Mouse (Mus musculus) heart, embryonic 11.5 days (tissue): ENCODE results near the gene Olfr248. TPM values are rescaled to one million over a fixed set of nuclear protein-coding genes. Genes with fewer than 3 reads are reported as not detected.
"Not testable (repeated sequence)": the region's sequence is repeated elsewhere in the genome, so short reads cannot be mapped to it uniquely, and the experiment has no call there.

Experiments
- ATAC-seq: fragments of 200-750 bp; cut with Nextera tagmentation; replicated peaks from 2 replicates; pipeline ENCODE4 v1.8.0; 2017; ENCODE audit warnings: moderate library complexity; ENCODE audit not compliant: insufficient number of reproducible peaks, low FRiP score, low TSS enrichment
- H3K27ac ChIP-seq: fragments of 300-500 bp; sonication (generic); 2 replicates; pipeline ENCODE4 v1.5.1; 2014; ENCODE audit warnings: mild to moderate bottlenecking, low read depth, low read length
- H3K27me3 ChIP-seq: fragments of 300-500 bp; sonication (generic); 2 replicates; pipeline ENCODE4 v1.6.1; 2014; ENCODE audit warnings: mild to moderate bottlenecking, low read length, mixed read lengths; ENCODE audit not compliant: control insufficient read depth, insufficient read depth
- H3K36me3 ChIP-seq: fragments of 300-500 bp; sonication (generic); 2 replicates; pipeline ENCODE4 v1.6.1; 2014; ENCODE audit warnings: mild to moderate bottlenecking, low read length, moderate library complexity, mixed read lengths; ENCODE audit not compliant: control insufficient read depth, insufficient read depth
- H3K4me1 ChIP-seq: fragments of 300-500 bp; sonication (generic); 2 replicates; pipeline ENCODE4 v1.6.1; 2014; ENCODE audit warnings: low read length; ENCODE audit not compliant: control insufficient read depth, insufficient read depth
- H3K4me2 ChIP-seq: fragments of 300-500 bp; sonication (generic); 2 replicates; pipeline ENCODE4 v1.6.1; 2014; ENCODE audit warnings: mild to moderate bottlenecking, moderate library complexity
- H3K4me3 ChIP-seq: fragments of 300-500 bp; sonication (generic); 2 replicates; pipeline ENCODE4 v1.5.1; 2014; ENCODE audit warnings: low read depth, low read length
- H3K9ac ChIP-seq: fragments of 300-500 bp; sonication (generic); 2 replicates; pipeline ENCODE4 v1.6.1; 2014; ENCODE audit warnings: mild to moderate bottlenecking, low read depth, low read length, moderate library complexity
- H3K9me3 ChIP-seq: fragments of 300-500 bp; sonication (generic); replicated peaks from 2 replicates; pipeline ENCODE4 v1.6.1; 2016; ENCODE audit warnings: low read length; ENCODE audit not compliant: control insufficient read depth
- WGBS: fragments of 180-500 bp; shearing (Covaris S2); extraction: QIAGEN DNeasy Blood & Tissue Kit; methylation state at CpG from one replicate; pipeline ENCODE4 v1.1.7; 2014; ENCODE audit not compliant: insufficient replicate concordance; 5-methylcytosine and 5-hydroxymethylcytosine counted together
- polyA plus RNA-seq: library from polyadenylated mRNA; unstranded; fragments of >200 nt; fragmentation: Nextera tagmentation; extraction: Ambion mirVana; gene quantifications from 2 replicates; pipeline ENCODE4 v1.2.1, GENCODE M21; 2014

The Olfr248 gene
- polyA plus RNA-seq = not detected in 2 replicates

DNA sequence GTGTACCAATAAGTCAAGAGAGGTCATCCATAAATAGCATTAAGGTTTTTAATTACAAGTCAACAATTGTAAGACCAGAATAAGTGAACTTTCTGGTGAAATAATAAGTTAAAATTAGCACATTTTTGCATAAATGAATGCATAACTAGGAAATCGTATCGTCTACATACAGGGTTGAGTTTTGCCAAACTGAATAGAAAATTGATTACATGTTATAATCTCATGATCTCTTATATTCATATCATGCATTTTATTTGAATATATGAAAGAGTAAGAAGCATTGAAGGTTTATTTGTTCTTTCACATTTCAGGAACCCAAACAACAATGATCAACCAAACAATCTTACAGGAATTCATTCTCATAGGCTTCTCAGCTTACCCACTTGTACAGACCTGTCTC lies at the start of gene Olfr248:
Gene Olfr248 (plus strand): TSS at position 301 of the 400 bp plus-strand sequence.
- no peaks in the 10 kb centered on the region for H3K36me3 ChIP-seq
- no peak within 1 kb of the TSS for H3K4me2 ChIP-seq
- no peaks in the 10 kb centered on the region for H3K4me1 ChIP-seq
- H3K27me3 ChIP-seq = no peaks in the 10 kb centered on the region
- no peak for ATAC-seq
- no peak within 1 kb of the TSS for H3K4me3 ChIP-seq
- H3K9me3 ChIP-seq = no peaks in the 10 kb centered on the region
- no peak within 1 kb of the TSS for H3K27ac ChIP-seq
- no peak within 1 kb of the TSS for H3K9ac ChIP-seq
- WGBS = 87% methylated on average over 2 of the region's 2 CpGs

DNA sequence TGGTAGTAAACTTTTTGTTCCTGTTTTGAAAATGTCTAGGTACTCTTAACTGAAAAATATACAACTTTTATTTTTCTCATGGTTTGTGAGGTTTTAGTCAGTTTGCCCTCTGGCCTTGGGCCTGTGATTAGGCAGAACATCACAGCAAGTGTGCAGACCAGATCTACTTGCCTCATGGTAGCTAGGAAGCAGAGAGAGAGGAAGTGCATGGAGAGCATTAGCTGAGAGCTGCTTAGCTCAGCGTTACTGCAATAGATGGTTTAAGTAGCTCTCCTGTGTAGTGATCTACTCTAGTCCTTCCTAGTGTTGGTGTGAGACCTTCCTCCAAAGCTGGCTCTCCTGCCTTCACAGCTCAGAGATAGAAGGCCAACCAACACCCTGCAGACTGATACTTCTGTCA lies 37.2 kb upstream of the Olfr248 start:
- not testable (repeated sequence) for H3K4me2 ChIP-seq, H3K27ac ChIP-seq, H3K4me3 ChIP-seq, H3K9ac ChIP-seq, ATAC-seq, H3K36me3 ChIP-seq, H3K27me3 ChIP-seq, H3K9me3 ChIP-seq, H3K4me1 ChIP-seq
- 70% methylated on average over 1 of the region's 1 CpGs for WGBS

DNA sequence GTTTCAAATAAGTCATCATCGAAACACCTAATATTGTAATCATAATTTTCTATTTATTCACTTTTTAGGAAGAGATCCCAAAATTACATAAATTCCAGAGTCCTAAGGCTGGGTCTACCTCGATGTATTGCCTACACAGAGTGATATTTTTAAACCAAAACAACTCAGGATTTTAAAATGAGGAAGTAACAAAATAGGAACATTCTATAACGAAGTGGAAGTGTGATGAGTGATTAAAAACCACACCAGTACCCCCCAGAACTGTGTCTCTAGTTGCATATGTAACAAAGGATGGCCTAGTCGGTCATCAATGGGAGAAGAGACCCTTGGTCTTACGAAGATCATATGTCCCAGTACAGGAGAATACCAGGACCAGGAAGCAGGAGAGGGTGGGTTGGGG lies 36.2 kb upstream of the Olfr248 start:
- no peak for ATAC-seq
- Histone ChIP-seq H3K27me3 (no peaks in the 10 kb centered on the region), H3K9me3 (no peaks in the 10 kb centered on the region), H3K9ac (no peak overlapping the region), H3K36me3 (no peaks in the 10 kb centered on the region), H3K4me3 (no peak overlapping the region), H3K4me2 (no peak overlapping the region), H3K4me1 (no peaks in the 10 kb centered on the region), H3K27ac (no peak overlapping the region)
- 67% methylated on average over 5 of the region's 5 CpGs for WGBS

DNA sequence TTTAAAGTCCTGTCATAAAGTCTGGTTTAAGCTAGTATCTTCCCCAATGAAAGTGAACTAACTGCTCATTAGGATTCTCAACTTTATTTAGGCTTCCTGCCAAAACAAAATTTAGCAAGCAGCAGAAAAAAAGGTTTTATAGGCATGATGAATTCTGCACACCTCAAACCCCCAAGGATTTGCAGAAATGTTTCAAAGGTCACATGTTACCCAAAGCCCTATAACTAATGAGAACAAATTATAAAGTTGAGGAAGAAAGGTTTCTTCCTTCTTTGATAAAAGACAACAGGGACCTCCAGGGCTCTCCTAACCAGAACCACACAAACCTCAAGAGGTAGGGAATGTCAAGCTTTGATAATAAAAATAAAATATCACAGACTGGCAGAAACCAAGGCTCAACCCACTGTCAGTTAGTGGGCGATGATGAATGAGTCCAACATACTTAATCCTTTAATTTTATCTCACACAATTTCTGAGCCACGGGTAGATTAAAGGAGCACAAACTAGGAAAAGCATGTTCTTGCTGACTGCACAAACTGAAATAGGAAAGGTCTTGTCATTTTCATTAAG lies 25.9 kb upstream of the Olfr248 start, which contains the start of gene Olfr417:
Gene Olfr417 (plus strand): TSS at position 241 of the 570 bp plus-strand sequence.
- no peaks in the 10 kb centered on the region for H3K27me3 ChIP-seq
- no peak within 1 kb of the TSS for H3K4me3 ChIP-seq
- no peaks in the 10 kb centered on the region for H3K9me3 ChIP-seq
- WGBS = 60% methylated on average over 2 of the region's 2 CpGs
- H3K4me2 ChIP-seq = no peak within 1 kb of the TSS
- H3K36me3 ChIP-seq = no peaks in the 10 kb centered on the region
- H3K4me1 ChIP-seq = no peaks in the 10 kb centered on the region
- no peak within 1 kb of the TSS for H3K9ac ChIP-seq
- no peak for ATAC-seq
- H3K27ac ChIP-seq = no peak within 1 kb of the TSS

DNA sequence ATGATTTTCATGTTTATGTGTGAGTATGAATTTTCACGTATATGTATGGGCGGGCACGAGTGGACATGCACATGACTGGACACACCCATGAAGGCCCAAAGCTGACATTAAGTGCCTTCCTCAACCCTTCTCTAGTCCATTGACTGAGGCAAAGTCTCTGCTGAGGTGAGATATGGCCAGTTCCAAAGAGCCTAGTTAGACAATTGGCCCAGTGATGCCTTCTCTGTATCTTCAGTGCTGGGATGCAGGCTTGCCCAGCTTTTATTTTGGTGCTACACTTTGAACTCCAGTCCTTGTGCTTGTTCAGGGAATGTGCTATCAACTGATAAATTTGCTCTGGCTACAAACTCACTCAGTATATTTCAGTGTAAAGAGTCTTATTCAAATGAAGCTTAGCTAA lies 17.0 kb upstream of the Olfr248 start:
- H3K4me1 ChIP-seq = no peaks in the 10 kb centered on the region
- WGBS = 93% methylated on average over 3 of the region's 3 CpGs
- H3K4me2 ChIP-seq = no peak overlapping the region
- H3K9me3 ChIP-seq = no peaks in the 10 kb centered on the region
- no peak overlapping the region for H3K9ac ChIP-seq
- H3K27ac ChIP-seq = no peak overlapping the region
- ATAC-seq = no peak
- H3K27me3 ChIP-seq = no peaks in the 10 kb centered on the region
- H3K36me3 ChIP-seq = no peaks in the 10 kb centered on the region
- H3K4me3 ChIP-seq = no peak overlapping the region

DNA sequence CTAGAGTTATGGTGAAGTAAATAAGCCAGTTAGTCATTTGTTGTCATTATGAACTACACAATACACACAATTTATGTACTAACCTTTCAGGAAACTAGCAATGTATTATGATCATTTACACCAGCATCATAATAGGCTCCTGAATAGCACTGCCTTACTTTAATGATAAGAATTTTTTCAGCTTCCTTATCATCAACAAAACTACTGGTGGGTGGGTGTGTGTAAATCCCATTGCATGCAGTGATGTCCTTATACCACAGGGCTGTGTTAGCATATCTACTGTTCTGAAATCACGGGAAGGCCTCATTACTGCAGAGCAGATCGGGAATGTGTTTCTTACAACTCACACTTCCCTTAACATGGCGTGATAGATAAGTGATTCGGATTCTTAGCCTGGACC lies 32.1 kb downstream of the Olfr248 start:
- Histone ChIP-seq H3K27me3 (no peaks in the 10 kb centered on the region), H3K4me1 (no peaks in the 10 kb centered on the region), H3K4me3 (no peak overlapping the region), H3K4me2 (no peak overlapping the region), H3K36me3 (no peaks in the 10 kb centered on the region), H3K9ac (no peak overlapping the region), H3K27ac (no peak overlapping the region), H3K9me3 (no peaks in the 10 kb centered on the region)
- 48% methylated on average over 4 of the region's 4 CpGs for WGBS
- no peak for ATAC-seq

DNA sequence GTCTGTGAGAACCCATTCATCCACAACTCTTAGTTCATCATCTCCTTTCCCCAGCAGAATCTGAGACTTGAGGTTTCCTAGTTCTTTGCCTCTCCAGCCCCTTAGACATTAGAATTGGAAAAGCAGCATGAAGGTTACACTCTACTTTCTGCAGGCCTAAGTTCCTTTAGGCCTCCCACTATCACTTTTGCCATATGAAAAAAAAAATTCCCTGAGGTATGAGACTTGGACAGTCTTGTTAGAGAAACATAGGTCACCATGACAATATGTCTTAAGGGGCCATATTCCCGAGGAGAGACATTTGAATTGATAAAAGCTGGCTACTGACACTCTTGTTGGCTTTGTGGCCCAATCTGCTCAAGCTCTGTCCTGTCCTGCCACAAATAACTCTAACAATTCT lies 32.9 kb downstream of the Olfr248 start, which contains the start of gene Olfr414:
Gene Olfr414 (plus strand): TSS at position 301 of the 400 bp plus-strand sequence.
- Histone ChIP-seq H3K9ac (no peak within 1 kb of the TSS), H3K9me3 (no peaks in the 10 kb centered on the region), H3K4me1 (no peaks in the 10 kb centered on the region), H3K36me3 (no peaks in the 10 kb centered on the region), H3K27ac (no peak within 1 kb of the TSS), H3K4me2 (no peak within 1 kb of the TSS), H3K27me3 (no peaks in the 10 kb centered on the region), H3K4me3 (no peak within 1 kb of the TSS)
- WGBS = 52% methylated on average over 1 of the region's 1 CpGs
- no peak for ATAC-seq

DNA sequence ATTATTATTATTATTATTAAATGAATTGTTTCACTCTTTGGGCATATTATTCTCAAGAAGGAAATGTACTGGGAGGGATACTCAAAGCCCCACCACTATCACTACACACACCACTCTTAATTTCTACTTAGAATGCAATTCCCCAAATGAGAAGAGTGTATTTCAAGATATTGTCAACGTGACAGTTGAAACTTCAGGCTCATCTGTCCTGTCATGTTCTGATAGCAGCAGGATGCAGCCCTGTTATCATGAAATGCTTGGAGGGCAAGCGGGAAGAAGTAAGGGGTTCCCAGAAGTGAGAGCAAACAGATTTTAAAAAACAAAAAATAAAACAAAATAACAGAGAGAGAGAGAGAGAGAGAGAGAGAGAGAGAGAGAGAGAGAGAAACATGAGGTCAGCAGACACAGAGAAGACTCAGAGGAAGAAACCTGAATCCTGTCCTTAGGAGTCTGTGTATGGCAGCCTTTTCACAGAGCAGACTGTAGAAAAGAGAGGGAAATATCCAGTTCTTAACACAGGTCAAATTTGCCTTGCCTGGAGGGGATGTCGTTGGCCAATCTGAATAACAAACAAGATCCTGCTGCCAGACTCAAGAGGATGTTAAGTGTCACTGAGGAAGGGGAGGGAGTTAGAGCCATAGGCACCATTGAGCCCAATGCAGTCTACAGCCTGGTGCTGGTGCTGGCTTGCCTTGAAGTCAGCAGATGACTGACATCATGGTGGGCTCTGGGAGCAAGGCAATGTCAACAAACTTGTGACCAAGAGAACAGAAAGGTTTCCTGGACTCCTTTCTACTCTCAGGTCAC lies 35.5 kb downstream of the Olfr248 start:
- Histone ChIP-seq H3K4me1 (no peaks in the 10 kb centered on the region), H3K4me2 (no peak overlapping the region), H3K9ac (no peak overlapping the region), H3K9me3 (no peaks in the 10 kb centered on the region), H3K4me3 (no peak overlapping the region), H3K36me3 (no peaks in the 10 kb centered on the region), H3K27me3 (no peaks in the 10 kb centered on the region), H3K27ac (no peak overlapping the region)
- no peak for ATAC-seq
- 29% methylated on average over 3 of the region's 3 CpGs for WGBS
